Mouse (Mus musculus) Patski (cell line): ENCODE measurements at regions not wholly inside any gene's neighbourhood (a gene's known extent, or its start where the extent isn't known, plus 50 kb on each side); places are given as distances from the start of the nearest gene placed in this dataset.

ENCODE experiments used
- ATAC-seq: fragments of 100-300 bp; one replicate; pipeline ENCODE4 v1.8.0; 2021
- CTCF ChIA-PET: fragments of 350-600 bp; sonication (Branson Sonifier 250); formaldehyde crosslinking; loops from one replicate; lab custom pipeline; 2022; ENCODE audit warnings: inconsistent platforms; lab: Charles Lee
- POLR2A ChIA-PET: fragments of 350-600 bp; sonication (Branson Sonifier 250); formaldehyde crosslinking; loops from one replicate; lab custom pipeline; 2022; ENCODE audit warnings: antibody characterized with exemption, inconsistent platforms; lab: Charles Lee
- DNase-seq: peaks from one replicate; pipeline ENCODE4 v3.0.0-alpha.2; 2011; ENCODE audit warnings: low read depth, low spot score
- H3K27me3 ChIP-seq: fragments of 371-371 bp; one replicate; pipeline ENCODE4 v1.5.1; 2021
- CTCF ChIP-seq: fragments of 100-300 bp; IDR thresholded peaks from one replicate; pipeline ENCODE4 v1.5.1; 2021
- in situ Hi-C: fragments of 300-500 bp; cut with MboI; formaldehyde crosslinking; loops from 3 replicates; pipeline ENCODE4 v1.11.1; 2018; ENCODE audit warnings: low pct_unique_long_range_greater_than_20kb, mixed read lengths

- DNase-seq: no peak
- H3K27me3 ChIP-seq: no peaks in the 10 kb centered on the region
- no peak for TF ChIP-seq CTCF
- POLR2A ChIA-PET: no interaction called here
- ATAC-seq: no peak
- CTCF ChIA-PET: interaction anchor here (1.4 kb wide), 1 partner anchor 14 kb away, joined by 3 read pairs; no protein-coding TSS in a partner anchor
- in situ Hi-C loops: no loop called here
Observed at GRCm38 (mm10) chr10:110534387-110534786, 78.4 kb upstream of the Nav3 start.

DNA sequence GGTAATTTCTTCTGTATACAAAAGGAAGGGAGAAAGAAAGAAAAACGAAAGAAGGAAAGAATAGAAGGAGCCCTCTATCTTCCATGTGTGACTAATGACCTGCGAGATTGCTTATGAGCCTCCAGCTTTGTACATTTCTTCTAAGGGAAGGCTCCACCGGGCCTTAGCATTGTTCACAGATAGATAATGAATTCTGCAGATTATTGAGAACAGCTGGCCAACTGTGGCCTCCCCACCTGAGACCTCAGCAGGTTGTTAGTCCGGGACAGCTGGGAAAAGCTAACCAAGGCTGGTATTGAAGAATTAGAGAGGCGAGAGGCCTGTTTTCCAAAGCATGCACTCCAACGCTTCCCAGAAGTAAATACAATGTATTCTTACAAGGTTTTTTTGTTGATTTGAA lies 86.7 kb upstream of the Nav3 start:
- in situ Hi-C loops: no loop called here
- H3K27me3 ChIP-seq: no peaks in the 10 kb centered on the region
- ATAC-seq: no peak
- CTCF ChIA-PET: interaction anchor here (0.7 kb wide), 1 partner anchor 59 kb away, joined by 3 read pairs; no protein-coding TSS in a partner anchor
- TF ChIP-seq CTCF: no peak
- POLR2A ChIA-PET: no interaction called here
- DNase-seq: no peak

- TF ChIP-seq CTCF: no peak
- in situ Hi-C loops: no loop called here
- CTCF ChIA-PET: interaction anchor here (1.3 kb wide), 1 partner anchor 15 kb away, joined by 3 read pairs; no protein-coding TSS in a partner anchor
- no peaks in the 10 kb centered on the region for H3K27me3 ChIP-seq
- POLR2A ChIA-PET: interaction anchor here (1.1 kb wide), 1 partner anchor 85 kb away, joined by 3 read pairs; no protein-coding TSS in a partner anchor
- no peak for DNase-seq
- ATAC-seq: no peak
Observed at GRCm38 (mm10) chr10:110548391-110548790, 92.4 kb upstream of the Nav3 start.

- ChIA-PET POLR2A (interaction anchor here (0.5 kb wide), 1 partner anchor 29 kb away, joined by 3 read pairs; no protein-coding TSS in a partner anchor), CTCF (interaction anchor here (0.8 kb wide), 1 partner anchor 9 kb away, joined by 4 read pairs; no protein-coding TSS in a partner anchor)
- TF ChIP-seq CTCF: no peak
- DNase-seq (no peak), ATAC-seq (no peak)
- in situ Hi-C loops: no loop called here
- H3K27me3 ChIP-seq: no peaks in the 10 kb centered on the region
Observed at GRCm38 (mm10) chr10:110553954-110554353, 98.0 kb upstream of the Nav3 start.

DNA sequence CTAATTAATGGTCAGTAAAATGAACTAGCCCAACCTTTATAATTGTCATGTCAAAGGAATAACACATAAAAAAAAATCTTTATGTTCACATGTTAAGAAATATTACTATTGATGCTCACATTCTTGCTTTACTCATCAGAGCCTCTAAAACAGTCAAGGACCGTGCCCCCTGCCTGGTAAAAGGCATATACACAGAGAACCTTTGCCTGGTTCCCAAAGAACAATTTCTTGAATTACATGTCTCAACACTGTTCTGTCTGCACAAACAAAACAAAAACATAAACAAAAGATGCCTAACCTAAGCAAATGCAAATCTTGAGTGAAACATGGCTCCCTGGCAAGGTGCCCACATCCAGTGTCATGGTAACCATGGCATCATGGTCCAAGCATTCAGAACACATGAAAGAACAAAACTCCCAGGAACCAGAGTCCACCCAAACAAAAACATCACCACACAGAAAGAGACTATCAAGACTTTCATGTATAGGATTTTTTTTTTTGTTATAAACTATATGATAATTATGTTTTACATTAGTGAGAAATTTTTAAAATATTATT lies 100.4 kb upstream of the Nav3 start:
- CTCF ChIA-PET: no interaction called here
- ATAC-seq (no peak), DNase-seq (no peak)
- in situ Hi-C loops: no loop called here
- POLR2A ChIA-PET: no interaction called here
- no peaks in the 10 kb centered on the region for H3K27me3 ChIP-seq
- TF ChIP-seq CTCF: no peak

DNA sequence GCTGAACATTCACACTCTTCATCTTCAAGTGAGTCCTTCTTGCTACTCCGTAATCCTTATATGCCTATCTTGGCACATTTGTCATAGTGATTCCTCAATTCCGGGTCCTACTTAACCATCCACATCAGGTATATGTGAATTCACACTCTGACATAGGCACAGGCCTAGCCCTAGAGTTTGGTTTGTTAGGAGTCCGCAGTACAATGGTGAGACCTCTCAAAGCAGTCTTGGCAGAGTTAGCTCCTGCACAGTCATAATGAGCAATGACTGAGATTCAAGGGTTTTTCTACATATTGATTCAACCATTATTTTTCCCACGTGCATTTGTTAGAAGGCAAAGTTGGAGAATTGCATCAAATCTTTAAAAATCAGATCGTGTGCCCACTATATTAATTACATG lies 107.1 kb upstream of the Nav3 start:
- H3K27me3 ChIP-seq: no peaks in the 10 kb centered on the region
- ChIA-PET POLR2A (interaction anchor here (0.6 kb wide), 1 partner anchor 78 kb away, joined by 3 read pairs; no protein-coding TSS in a partner anchor), CTCF (interaction anchor here (0.7 to 1.1 kb wide), 3 partner anchors 9 to 11 kb away, joined by 3 to 4 read pairs (median 4); no protein-coding TSS in a partner anchor)
- in situ Hi-C loops: no loop called here
- no peak for TF ChIP-seq CTCF
- DNase-seq: no peak
- no peak for ATAC-seq

DNA sequence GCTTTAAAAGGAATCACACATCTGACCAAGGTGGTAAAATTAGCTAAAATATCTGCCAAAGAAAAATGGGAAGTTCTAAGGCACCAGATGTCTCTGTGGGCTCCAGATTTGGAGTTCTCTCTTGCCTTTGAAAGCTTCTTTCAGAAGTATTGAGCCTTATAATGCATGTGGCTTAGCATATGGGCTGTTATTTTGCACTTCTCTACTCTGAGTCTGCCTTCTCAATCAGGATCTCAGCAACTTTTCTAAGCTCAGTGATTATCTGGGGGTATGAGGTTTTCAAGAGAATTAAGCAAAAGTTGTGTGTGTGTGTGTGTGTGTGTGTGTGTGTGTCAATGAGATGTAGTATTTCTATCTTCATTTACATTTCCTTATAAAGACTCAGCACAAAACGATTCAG lies 107.6 kb upstream of the Nav3 start:
- ChIA-PET CTCF (interaction anchor here (0.7 to 1.1 kb wide), 3 partner anchors 9 to 12 kb away, joined by 3 to 4 read pairs (median 4); no protein-coding TSS in a partner anchor), POLR2A (interaction anchor here (0.6 kb wide), 1 partner anchor 77 kb away, joined by 3 read pairs; no protein-coding TSS in a partner anchor)
- no peaks in the 10 kb centered on the region for H3K27me3 ChIP-seq
- ATAC-seq (no peak), DNase-seq (no peak)
- no peak for TF ChIP-seq CTCF
- in situ Hi-C loops: no loop called here

DNA sequence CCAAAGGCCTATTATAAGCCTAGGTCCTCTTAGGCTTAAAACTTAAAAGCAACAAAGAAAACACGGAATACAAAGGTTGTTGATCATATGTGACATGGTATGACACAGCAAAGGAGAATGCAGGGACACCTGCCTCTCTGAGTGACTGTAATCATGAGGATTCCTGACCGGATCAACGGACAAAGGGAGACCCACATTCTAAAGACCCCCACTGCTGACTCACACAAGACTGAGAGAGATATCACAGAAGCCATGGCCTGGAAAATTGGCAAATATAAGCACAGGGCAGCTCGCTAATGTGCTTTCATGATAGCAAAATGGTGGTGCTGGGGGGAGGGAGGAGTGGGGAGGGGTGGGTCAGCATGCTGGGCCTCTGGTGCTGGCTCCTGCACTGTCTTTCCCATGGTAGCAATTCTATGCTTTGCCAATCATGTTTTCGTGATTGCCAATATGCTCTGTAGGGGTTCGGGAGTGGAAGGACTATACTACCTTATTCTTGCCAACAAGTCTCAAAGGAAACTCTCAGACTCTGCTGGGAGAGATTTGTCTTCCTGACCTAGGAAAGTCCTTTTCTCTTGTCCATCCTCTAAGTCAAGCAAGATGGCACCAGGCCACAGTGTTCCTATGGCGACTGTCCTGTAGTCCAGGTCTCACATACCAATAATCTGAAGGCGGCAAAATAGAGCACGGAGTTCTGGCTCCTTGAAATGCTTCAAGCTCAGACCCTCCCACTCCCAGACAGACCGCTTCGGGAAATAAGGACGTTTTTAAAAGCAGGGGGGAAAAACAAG lies 110.5 kb upstream of the Nav3 start:
- DNase-seq (no peak), ATAC-seq (no peak)
- POLR2A ChIA-PET: no interaction called here
- in situ Hi-C loops: no loop called here
- H3K27me3 ChIP-seq: no peaks in the 10 kb centered on the region
- CTCF ChIA-PET: no interaction called here
- TF ChIP-seq CTCF: no peak

DNA sequence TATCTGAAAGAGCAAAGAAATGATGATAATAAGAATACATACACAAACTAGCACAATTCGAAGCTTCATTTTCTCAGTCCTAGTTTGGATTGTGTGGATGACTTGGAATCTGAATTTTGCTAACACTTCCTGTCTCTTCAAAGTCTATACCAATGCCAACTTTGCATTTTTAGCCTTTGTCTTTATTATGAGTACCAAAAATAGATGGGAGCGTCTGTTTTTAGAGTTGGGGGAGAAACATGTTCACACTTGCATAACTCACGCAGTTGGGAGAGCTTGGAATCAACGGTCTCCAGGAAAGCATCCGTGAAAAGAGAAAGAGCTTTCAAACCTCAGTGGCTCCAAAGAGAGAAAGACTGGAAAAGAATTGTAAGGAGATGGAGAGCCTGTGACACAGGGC lies 114.5 kb upstream of the Nav3 start:
- POLR2A ChIA-PET: no interaction called here
- CTCF ChIA-PET: interaction anchor here (3.4 kb wide), 1 partner anchor 12 kb away, joined by 12 read pairs; no protein-coding TSS in a partner anchor
- no peak for ATAC-seq
- no peak for DNase-seq
- H3K27me3 ChIP-seq: no peaks in the 10 kb centered on the region
- TF ChIP-seq CTCF: no peak
- in situ Hi-C loops: no loop called here

DNA sequence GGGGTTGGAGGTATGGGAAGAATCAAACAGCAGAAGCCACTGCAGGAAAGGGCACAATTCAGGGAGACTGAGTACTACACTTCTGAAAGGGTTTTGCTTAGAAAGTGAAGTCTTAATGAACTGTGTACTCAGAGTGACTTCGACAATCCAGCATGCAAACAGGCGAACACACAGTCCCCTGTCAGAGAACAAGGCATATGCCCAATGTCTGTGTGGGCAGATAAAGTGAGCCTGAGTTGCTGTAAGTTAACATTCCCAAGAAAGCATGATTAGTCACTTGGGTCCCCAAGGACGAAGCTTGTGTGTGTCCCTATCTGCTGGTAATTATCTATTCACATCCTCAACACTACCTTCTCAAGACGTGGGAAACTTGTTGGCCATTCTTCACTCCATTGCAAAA lies 115.2 kb upstream of the Nav3 start:
- in situ Hi-C loops: no loop called here
- TF ChIP-seq CTCF: no peak
- DNase-seq (no peak), ATAC-seq (no peak)
- CTCF ChIA-PET: interaction anchor here (3.4 kb wide), 1 partner anchor 12 kb away, joined by 12 read pairs; no protein-coding TSS in a partner anchor
- POLR2A ChIA-PET: no interaction called here
- no peaks in the 10 kb centered on the region for H3K27me3 ChIP-seq
